7 mouse cellular contexts compared by ENCODE assay signal in the genomic region with DNA sequence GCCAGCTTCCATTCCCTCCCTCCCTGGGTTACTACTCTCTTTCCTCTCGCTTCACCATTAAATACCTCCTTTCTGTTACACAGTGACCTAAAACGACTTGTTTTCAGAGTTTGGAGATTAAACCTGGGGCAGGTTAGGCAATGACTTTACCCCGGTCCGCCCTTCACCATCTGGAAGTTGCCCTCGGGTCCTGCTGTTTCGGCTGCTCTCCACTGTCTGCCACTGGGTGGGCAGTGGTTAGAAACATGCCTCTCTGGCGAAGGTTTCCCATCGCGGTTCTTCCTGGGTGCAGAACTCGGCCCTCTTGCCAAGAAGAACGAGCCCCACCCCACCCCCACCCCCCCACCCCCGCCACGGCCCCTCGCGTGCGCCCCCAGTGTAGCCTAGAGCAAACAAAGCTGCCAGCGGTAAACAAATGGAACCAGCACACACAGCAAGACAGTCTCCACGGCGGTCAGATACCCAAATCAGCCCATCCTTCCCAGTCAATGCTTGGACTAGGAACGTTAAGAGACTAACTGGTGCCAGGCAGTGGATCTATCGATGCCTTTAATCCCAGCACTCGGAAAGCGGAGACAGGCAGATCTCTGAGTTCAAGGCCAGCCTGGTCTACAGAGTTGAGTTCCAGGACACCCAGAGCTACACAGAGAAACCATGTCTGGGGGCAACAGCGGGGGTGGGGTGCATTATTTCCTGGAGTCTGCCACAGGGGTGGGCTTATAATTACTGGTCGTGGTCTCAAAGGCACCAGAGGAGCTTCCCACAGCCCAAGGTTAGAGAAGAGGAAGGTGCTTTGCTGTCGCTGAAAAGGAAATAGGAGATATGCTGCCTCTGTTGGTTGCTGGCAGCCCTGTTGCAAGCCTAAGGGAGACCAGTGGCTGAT. TPM values are rescaled to one million over a fixed set of nuclear protein-coding genes. Genes with fewer than 3 reads are reported as not detected.
DNase-seq lines count a peak whose midpoint lies in the region; ATAC-seq lines count a peak whose summit lies in the region.

No protein-coding gene starts in this region.

- peak overlapping the region; percentile 96 for H3K4me2 ChIP-seq in lung, embryonic 16.5 days (ENCODE audit: low read depth, low read length)
- peak overlapping the region; percentile 75 for H3K4me2 ChIP-seq in forebrain, embryonic 11.5 days (ENCODE audit: low read depth, low read length, severe bottlenecking)
- H3K4me2 ChIP-seq in limb, embryonic 13.5 days (replicated peaks): peak overlapping the region; percentile 86
- H3K4me2 ChIP-seq in stomach, embryonic 14.5 days (replicated peaks; ENCODE audit: low read depth, low read length): peak overlapping the region; percentile 85

- H3K4me3 ChIP-seq in lung, embryonic 16.5 days (ENCODE audit: low read length): peak overlapping the region; percentile 51
- peak overlapping the region; percentile 20 for H3K4me3 ChIP-seq in forebrain, embryonic 11.5 days (ENCODE audit: low read depth, low read length)
- peak overlapping the region; percentile 47 for H3K4me3 ChIP-seq in limb, embryonic 13.5 days
- H3K4me3 ChIP-seq in stomach, embryonic 14.5 days (ENCODE audit: low read depth, low read length): peak overlapping the region; percentile 34

- no peaks in the 10 kb centered on the region for H3K36me3 ChIP-seq in lung, embryonic 16.5 days (ENCODE audit: control insufficient read depth, insufficient read depth, low read length)
- no peaks in the 10 kb centered on the region for H3K36me3 ChIP-seq in forebrain, embryonic 11.5 days (ENCODE audit: control insufficient read depth, insufficient read depth, low read length)
- H3K36me3 ChIP-seq in limb, embryonic 13.5 days: no peaks in the 10 kb centered on the region
- no peaks in the 10 kb centered on the region for H3K36me3 ChIP-seq in stomach, embryonic 14.5 days (ENCODE audit: control insufficient read depth, insufficient read depth, low read length)

- no peak for DNase-seq in lung, postnatal 14 days
- DNase-seq in forebrain, embryonic 11.5 days (ENCODE audit: low spot score): no peak
- DNase-seq in yolk sac, embryonic 10.5 days (ENCODE audit: low spot score): no peak
- no peak for DNase-seq in urinary bladder, postnatal 36 days (ENCODE audit: low spot score in 2 of 2)

- H3K27ac ChIP-seq in lung, embryonic 16.5 days (ENCODE audit: low read length): no peak overlapping the region
- no peak overlapping the region for H3K27ac ChIP-seq in forebrain, embryonic 11.5 days (ENCODE audit: low read depth, low read length)
- H3K27ac ChIP-seq in limb, embryonic 13.5 days: no peak overlapping the region
- no peak overlapping the region for H3K27ac ChIP-seq in stomach, embryonic 14.5 days (ENCODE audit: low read length)

- WGBS in lung, embryonic 16.5 days: 17% methylated on average over 26 of the region's 26 CpGs
- 25% methylated on average over 26 of the region's 26 CpGs for WGBS in forebrain, embryonic 11.5 days
- WGBS in limb, embryonic 13.5 days: 18% methylated on average over 26 of the region's 26 CpGs
- WGBS in stomach, embryonic 14.5 days: 18% methylated on average over 26 of the region's 26 CpGs

- H3K9ac ChIP-seq in lung, embryonic 16.5 days (ENCODE audit: low read length): peak overlapping the region; percentile 61
- 0 out of 2 replicates have a peak overlapping the region, but pooled peaks have one; percentile 32 for H3K9ac ChIP-seq in forebrain, embryonic 11.5 days (ENCODE audit: low read length)
- peak overlapping the region; percentile 58 for H3K9ac ChIP-seq in limb, embryonic 13.5 days
- H3K9ac ChIP-seq in stomach, embryonic 14.5 days (replicated peaks; ENCODE audit: low read depth, low read length): peak overlapping the region; percentile 29; the same call in 1 of the 2 replicates

- H3K4me1 ChIP-seq in lung, embryonic 16.5 days (replicated peaks; ENCODE audit: control insufficient read depth, insufficient read depth, low read length): peaks cover 13% of the 10 kb centered on the region
- peaks cover 3% of the 10 kb centered on the region; the same call in 1 of the 2 replicates for H3K4me1 ChIP-seq in forebrain, embryonic 11.5 days (replicated peaks; ENCODE audit: control insufficient read depth, insufficient read depth, low read length)
- H3K4me1 ChIP-seq in limb, embryonic 13.5 days: peaks cover 16% of the 10 kb centered on the region
- 0 out of 2 replicates have a peak, but pooled peaks cover 5% of the 10 kb centered on the region for H3K4me1 ChIP-seq in stomach, embryonic 14.5 days (ENCODE audit: control insufficient read depth, insufficient read depth, low read length)

- H3K9me3 ChIP-seq in lung, embryonic 16.5 days (ENCODE audit: control insufficient read depth, low read length): no peaks in the 10 kb centered on the region
- H3K9me3 ChIP-seq in forebrain, embryonic 11.5 days (ENCODE audit: control insufficient read depth, low read length): no peaks in the 10 kb centered on the region
- no peaks in the 10 kb centered on the region for H3K9me3 ChIP-seq in limb, embryonic 13.5 days
- H3K9me3 ChIP-seq in stomach, embryonic 14.5 days (ENCODE audit: control insufficient read depth, low read depth, low read length): no peaks in the 10 kb centered on the region

- no peaks in the 10 kb centered on the region for H3K27me3 ChIP-seq in lung, embryonic 16.5 days (ENCODE audit: control insufficient read depth, insufficient read depth, low read depth, low read length)
- no peaks in the 10 kb centered on the region for H3K27me3 ChIP-seq in forebrain, embryonic 11.5 days (ENCODE audit: control insufficient read depth, insufficient read depth, low read length)
- H3K27me3 ChIP-seq in limb, embryonic 13.5 days: peaks cover 7% of the 10 kb centered on the region; the same call in 1 of the 2 replicates
- no peaks in the 10 kb centered on the region for H3K27me3 ChIP-seq in stomach, embryonic 14.5 days (ENCODE audit: control insufficient read depth, insufficient read depth, low read length)

- no peak for ATAC-seq in lung, embryonic 16.5 days (ENCODE audit: low read depth)
- ATAC-seq in forebrain, embryonic 11.5 days (replicated peaks; ENCODE audit: low FRiP score): no peak
- no peak for ATAC-seq in limb, embryonic 13.5 days (ENCODE audit: low FRiP score, low read depth)
- no peak for ATAC-seq in stomach, embryonic 14.5 days (ENCODE audit: insufficient number of reproducible peaks, insufficient read depth, low FRiP score, low read depth)

RNA-seq across cellular contexts. Expression of a gene that starts 8.2 kb away (rescaled TPM):
- 0.04 TPM in 1 of 2 replicates, not detected in the other for polyA plus RNA-seq in lung, embryonic 16.5 days (2015; fragmentation: Nextera tagmentation; extraction: Ambion mirVana)
- not detected in 2 replicates for polyA plus RNA-seq in forebrain, embryonic 11.5 days (2014; fragmentation: Nextera tagmentation; extraction: Ambion mirVana)
- 0.14 TPM in 1 of 2 replicates, not detected in the other for polyA plus RNA-seq in limb, embryonic 13.5 days (2015; fragmentation: Nextera tagmentation; extraction: Ambion mirVana)
- polyA plus RNA-seq in stomach, embryonic 14.5 days (2014; fragmentation: Nextera tagmentation; extraction: Ambion mirVana): not detected in 2 replicates

RNA-seq across cellular contexts. Expression of a gene that starts 25.7 kb away (rescaled TPM):
- 214 and 259 TPM in 2 replicates for polyA plus RNA-seq in lung, embryonic 16.5 days (2015; fragmentation: Nextera tagmentation; extraction: Ambion mirVana)
- polyA plus RNA-seq in forebrain, embryonic 11.5 days (2014; fragmentation: Nextera tagmentation; extraction: Ambion mirVana): 364 and 378 TPM in 2 replicates
- polyA plus RNA-seq in limb, embryonic 13.5 days (2015; fragmentation: Nextera tagmentation; extraction: Ambion mirVana): 231 and 235 TPM in 2 replicates
- 221 and 234 TPM in 2 replicates for polyA plus RNA-seq in stomach, embryonic 14.5 days (2014; fragmentation: Nextera tagmentation; extraction: Ambion mirVana)

RNA-seq across cellular contexts. Expression of a gene that starts 31.7 kb away (rescaled TPM):
- polyA plus RNA-seq in lung, embryonic 16.5 days (2015; fragmentation: Nextera tagmentation; extraction: Ambion mirVana): 12.4 and 12.7 TPM in 2 replicates
- polyA plus RNA-seq in forebrain, embryonic 11.5 days (2014; fragmentation: Nextera tagmentation; extraction: Ambion mirVana): not detected in 2 replicates
- polyA plus RNA-seq in limb, embryonic 13.5 days (2015; fragmentation: Nextera tagmentation; extraction: Ambion mirVana): 0.61 and 1.0 TPM in 2 replicates
- polyA plus RNA-seq in stomach, embryonic 14.5 days (2014; fragmentation: Nextera tagmentation; extraction: Ambion mirVana): 1.7 and 2.3 TPM in 2 replicates
